Mouse (Mus musculus) cortical plate, adult 2 months (tissue): ENCODE results near the gene Pakap.

Experiments
- CTCF ChIP-seq: fragments of 200-500 bp; IDR thresholded peaks from 2 replicates; pipeline ENCODE4 v1.5.1; 2011; ENCODE audit warnings: mild to moderate bottlenecking, control low read depth, low read length; ENCODE audit not compliant: insufficient read depth; ENCODE audit errors: extremely low read depth
- POLR2A ChIP-seq: fragments of 200-500 bp; IDR thresholded peaks from 2 replicates; pipeline ENCODE4 v1.6.1; 2011; ENCODE audit warnings: mild to moderate bottlenecking, low read length, control low read depth; ENCODE audit not compliant: insufficient read depth; ENCODE audit errors: extremely low read depth

- TF ChIP-seq CTCF (no peak), POLR2A (no peak)
These were observed 182.7 kb downstream of the Pakap start for GRCm38 (mm10) chr4:57750651-57751050.
